Mouse (Mus musculus): ENCODE data around the gene Hist1h3f. TPM values are rescaled to one million over a fixed set of nuclear protein-coding genes. Genes with fewer than 3 reads are reported as not detected.
"Not testable (repeated sequence)": the region's sequence is repeated elsewhere in the genome, so short reads cannot be mapped to it uniquely, and the experiment has no call there.

Hist1h3f gene
- polyA plus RNA-seq, 1 experiment from 2014 or later: 1.4 TPM

DNA sequence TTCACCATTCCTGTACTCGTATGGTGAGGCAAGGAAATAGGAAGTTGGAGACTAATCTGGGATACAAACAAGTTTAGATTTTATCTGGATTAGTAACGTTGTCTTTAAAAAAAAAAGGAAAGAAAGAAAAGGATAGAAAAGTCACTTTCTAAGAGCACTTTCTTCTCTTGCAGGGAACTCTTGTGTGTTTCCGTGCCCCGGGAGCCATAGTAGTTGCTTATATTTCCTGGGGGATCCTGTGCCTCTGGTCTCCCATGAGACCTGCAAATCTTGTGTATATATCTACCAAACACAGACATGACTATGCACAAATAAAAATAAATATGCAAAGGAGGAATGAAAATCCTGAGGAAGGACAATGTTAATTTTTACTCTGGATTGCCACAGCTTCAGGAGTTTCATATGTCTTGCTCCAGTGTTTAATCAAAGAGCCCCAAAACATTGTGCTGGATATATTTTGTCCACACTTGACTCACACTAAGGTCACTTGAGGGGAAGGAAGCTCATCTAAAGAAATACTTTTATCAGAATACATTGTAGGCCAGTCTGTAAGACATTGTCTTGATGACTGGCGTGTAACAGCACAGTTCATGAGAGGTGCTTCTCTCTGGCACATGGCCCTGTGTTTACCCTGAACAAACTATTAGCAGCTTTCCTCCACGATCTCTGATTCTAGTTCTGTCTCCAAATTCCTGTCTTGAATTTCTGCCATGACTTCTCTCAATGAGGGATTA lies 33.2 kb downstream of the Hist1h3f start:
- peak overlapping the region; percentile 77 for H3K4me2 ChIP-seq
- ATAC-seq (ENCODE audit: insufficient read depth): no peak
- 29% methylated on average over 6 of the region's 6 CpGs for WGBS (ENCODE audit: insufficient replicate concordance)
- no peaks in the 10 kb centered on the region for H3K9me3 ChIP-seq (replicated peaks)
- no peaks in the 10 kb centered on the region for H3K36me3 ChIP-seq (replicated peaks)
- H3K4me3 ChIP-seq (replicated peaks): peak overlapping the region; percentile 64
- peak overlapping the region; percentile 77 for H3K9ac ChIP-seq
- no peaks in the 10 kb centered on the region for H3K27me3 ChIP-seq
- peaks cover 52% of the 10 kb centered on the region for H3K4me1 ChIP-seq (replicated peaks)
- peak overlapping the region; percentile 96 for H3K27ac ChIP-seq (replicated peaks)

- 77% methylated on average over 1 of the region's 1 CpGs for WGBS (ENCODE audit: insufficient replicate concordance)
- peaks cover 56% of the 10 kb centered on the region for H3K4me1 ChIP-seq (replicated peaks)
- H3K4me3 ChIP-seq (replicated peaks): peak overlapping the region; percentile 27
- no peaks in the 10 kb centered on the region for H3K36me3 ChIP-seq (replicated peaks)
- H3K9me3 ChIP-seq (replicated peaks): no peaks in the 10 kb centered on the region
- H3K4me2 ChIP-seq: peak overlapping the region; percentile 77
- no peak for ATAC-seq (ENCODE audit: insufficient read depth)
- H3K9ac ChIP-seq: peak overlapping the region; percentile 46
- H3K27ac ChIP-seq (replicated peaks): peak overlapping the region; percentile 96
- no peaks in the 10 kb centered on the region for H3K27me3 ChIP-seq
Observed at GRCm38 (mm10) chr13:23577835-23578234, 34.0 kb downstream of the Hist1h3f start.

DNA sequence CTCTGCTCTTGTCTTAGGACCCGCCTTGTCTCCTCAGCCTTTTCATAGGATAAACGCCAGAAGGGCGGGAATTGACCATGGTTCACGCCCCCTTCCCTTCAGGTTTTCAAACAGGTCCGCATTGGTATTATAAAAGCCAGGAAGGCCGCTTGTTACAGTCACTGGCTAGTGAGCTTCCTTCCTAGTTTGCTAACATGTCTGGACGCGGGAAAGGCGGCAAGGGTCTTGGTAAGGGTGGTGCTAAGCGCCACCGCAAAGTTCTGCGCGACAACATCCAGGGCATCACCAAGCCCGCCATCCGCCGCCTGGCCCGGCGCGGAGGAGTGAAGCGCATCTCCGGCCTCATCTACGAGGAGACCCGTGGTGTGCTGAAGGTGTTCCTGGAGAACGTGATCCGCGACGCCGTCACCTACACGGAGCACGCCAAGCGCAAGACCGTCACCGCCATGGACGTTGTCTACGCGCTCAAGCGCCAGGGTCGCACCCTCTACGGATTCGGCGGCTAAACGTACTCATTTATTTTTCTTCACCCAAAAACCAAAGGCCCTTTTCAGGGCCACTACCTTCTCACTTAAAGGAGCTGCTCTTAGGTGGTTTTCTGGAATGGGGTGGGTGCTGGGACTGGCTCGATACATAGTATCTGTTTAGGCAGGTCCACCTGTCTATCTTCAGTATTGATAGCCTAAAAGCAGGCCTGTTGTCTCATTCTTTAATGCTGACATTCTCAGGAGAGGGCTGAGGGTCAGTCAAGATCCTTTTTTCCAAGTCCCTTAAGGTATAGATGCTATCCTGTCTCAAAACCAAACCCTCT lies 37.8 kb downstream of the Hist1h3f start, which contains the start of gene Hist1h4d:
Gene Hist1h4d, plus strand, starts transcription at position 191 of the 811 bp plus-strand sequence.
- Histone ChIP-seq H3K36me3 (replicated peaks) (no peaks in the 10 kb centered on the region), H3K4me3 (replicated peaks) (peak within 1 kb of the TSS; percentile 60), H3K4me2 (peak within 1 kb of the TSS; percentile 74), H3K4me1 (replicated peaks) (peaks cover 65% of the 10 kb centered on the region), H3K27me3 (no peaks in the 10 kb centered on the region), H3K9me3 (replicated peaks) (no peaks in the 10 kb centered on the region), H3K27ac (replicated peaks) (peak within 1 kb of the TSS; percentile 97), H3K9ac (peak within 1 kb of the TSS; percentile 78)
- ATAC-seq (ENCODE audit: insufficient read depth): peak; percentile 80
- under 1% methylated on average over 43 of the region's 43 CpGs for WGBS (ENCODE audit: insufficient replicate concordance)

DNA sequence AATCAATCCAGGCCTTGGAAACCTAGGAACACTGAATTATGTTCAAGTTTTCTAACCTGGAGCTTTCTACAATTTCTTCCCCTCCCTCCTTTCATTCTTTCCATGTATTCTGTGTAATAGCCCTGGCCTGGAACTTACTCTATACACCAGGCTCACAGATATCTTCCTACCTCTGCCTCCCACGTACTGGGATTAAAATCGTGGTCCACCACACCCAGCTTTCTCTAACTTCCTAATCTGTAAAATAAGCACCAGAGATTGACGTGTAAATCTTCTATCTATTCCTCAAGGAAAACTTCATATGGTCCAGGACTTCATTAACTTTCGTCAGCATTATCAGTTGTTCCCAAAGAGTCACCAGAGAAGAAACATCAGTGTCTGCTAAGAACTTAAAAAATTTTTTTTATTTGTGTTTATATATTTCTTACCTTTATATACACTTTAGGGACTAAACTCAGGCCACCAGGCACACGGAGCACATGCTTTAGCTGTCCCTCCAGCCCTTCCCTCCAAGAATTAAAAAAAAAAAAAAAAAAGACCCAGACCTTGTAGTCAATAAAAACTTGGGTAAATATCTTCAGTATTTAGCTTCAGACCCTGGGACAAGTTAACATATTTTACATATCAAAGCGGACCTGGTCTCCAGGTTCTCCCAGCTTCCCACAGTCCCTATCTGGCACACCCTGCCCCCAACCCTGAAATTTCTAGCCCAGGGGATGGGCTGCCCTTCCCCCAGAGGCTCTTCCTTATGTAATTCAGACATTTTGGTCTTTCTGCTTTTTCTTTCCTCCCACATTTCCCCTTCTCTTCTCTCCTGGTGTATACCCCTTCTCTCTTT lies 38.6 kb downstream of the Hist1h3f start:
- no peaks in the 10 kb centered on the region for H3K27me3 ChIP-seq
- H3K4me3 ChIP-seq (replicated peaks): peak overlapping the region; percentile 60
- H3K36me3 ChIP-seq (replicated peaks): no peaks in the 10 kb centered on the region
- peaks cover 63% of the 10 kb centered on the region for H3K4me1 ChIP-seq (replicated peaks)
- ATAC-seq (ENCODE audit: insufficient read depth): peak; percentile 1; the same call in 1 of the 2 replicates
- peak overlapping the region; percentile 78 for H3K9ac ChIP-seq
- peak overlapping the region; percentile 97 for H3K27ac ChIP-seq (replicated peaks)
- peak overlapping the region; percentile 74 for H3K4me2 ChIP-seq
- H3K9me3 ChIP-seq (replicated peaks): no peaks in the 10 kb centered on the region
- 7% methylated on average over 6 of the region's 6 CpGs for WGBS (ENCODE audit: insufficient replicate concordance)

DNA sequence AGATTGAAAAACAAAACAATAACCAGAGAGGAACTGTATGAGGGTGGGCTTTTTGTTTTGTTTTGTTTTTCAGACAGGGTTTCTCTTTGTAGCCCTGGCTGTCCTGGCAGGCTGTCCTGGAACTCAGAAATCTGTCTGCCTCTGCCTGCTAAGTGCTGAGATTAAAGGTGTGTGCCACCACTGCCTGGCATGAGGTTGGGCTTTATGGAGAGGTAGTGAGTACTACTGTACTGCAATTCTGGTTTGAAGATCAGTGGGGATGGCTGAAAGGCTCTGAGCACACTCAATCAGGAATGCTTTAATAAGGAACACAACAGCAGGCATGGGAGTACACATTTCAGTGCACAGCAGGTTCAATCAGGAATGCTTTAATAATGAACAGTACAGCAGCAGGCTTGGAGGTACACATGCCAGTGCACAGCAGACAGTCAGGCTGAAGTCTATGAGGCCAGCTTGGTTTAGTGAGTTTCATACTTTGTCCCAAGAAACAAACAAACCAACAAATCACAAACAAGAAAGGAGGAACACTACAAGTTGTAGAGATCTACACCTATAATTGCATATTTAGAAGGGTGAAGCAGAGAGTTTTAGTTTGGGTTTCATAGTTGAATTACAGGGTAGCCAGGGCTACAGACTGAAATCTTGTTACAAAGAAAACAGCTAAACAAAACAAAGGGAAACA lies 39.7 kb downstream of the Hist1h3f start:
- Histone ChIP-seq H3K36me3 (replicated peaks) (no peaks in the 10 kb centered on the region), H3K4me3 (replicated peaks) (peak overlapping the region; percentile 60), H3K4me1 (replicated peaks) (peaks cover 62% of the 10 kb centered on the region), H3K9me3 (replicated peaks) (no peaks in the 10 kb centered on the region), H3K9ac (peak overlapping the region; percentile 78), H3K27me3 (no peaks in the 10 kb centered on the region), H3K4me2 (peak overlapping the region; percentile 74), H3K27ac (replicated peaks) (peak overlapping the region; percentile 97)
- no peak for ATAC-seq (ENCODE audit: insufficient read depth)

DNA sequence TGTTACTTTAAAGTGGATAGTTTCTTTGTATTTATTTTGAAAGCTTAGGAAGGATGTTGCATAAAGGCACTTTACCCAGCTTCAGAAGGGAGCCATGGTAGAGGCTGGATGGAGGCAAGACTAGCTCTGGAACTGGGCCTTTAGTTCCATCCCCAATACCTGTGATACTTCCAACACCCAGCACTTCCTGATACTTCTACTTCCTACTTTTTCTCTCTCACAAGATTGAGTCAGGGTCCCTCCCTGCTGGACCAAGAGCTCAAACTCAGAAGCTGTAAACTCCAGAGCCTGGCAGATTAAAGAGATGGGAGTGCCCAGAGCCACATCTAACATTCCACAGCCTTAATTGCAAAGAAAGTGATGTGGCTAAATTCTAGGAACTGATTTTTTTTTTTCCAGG lies 40.5 kb downstream of the Hist1h3f start:
- H3K27ac ChIP-seq (replicated peaks): peak overlapping the region; percentile 97
- no peaks in the 10 kb centered on the region for H3K36me3 ChIP-seq (replicated peaks)
- H3K9me3 ChIP-seq (replicated peaks): no peaks in the 10 kb centered on the region
- peak overlapping the region; percentile 60 for H3K4me3 ChIP-seq (replicated peaks)
- H3K4me1 ChIP-seq (replicated peaks): peaks cover 63% of the 10 kb centered on the region
- no peak for ATAC-seq (ENCODE audit: insufficient read depth)
- H3K9ac ChIP-seq: peak overlapping the region; percentile 78
- peak overlapping the region; percentile 74 for H3K4me2 ChIP-seq
- no peaks in the 10 kb centered on the region for H3K27me3 ChIP-seq

DNA sequence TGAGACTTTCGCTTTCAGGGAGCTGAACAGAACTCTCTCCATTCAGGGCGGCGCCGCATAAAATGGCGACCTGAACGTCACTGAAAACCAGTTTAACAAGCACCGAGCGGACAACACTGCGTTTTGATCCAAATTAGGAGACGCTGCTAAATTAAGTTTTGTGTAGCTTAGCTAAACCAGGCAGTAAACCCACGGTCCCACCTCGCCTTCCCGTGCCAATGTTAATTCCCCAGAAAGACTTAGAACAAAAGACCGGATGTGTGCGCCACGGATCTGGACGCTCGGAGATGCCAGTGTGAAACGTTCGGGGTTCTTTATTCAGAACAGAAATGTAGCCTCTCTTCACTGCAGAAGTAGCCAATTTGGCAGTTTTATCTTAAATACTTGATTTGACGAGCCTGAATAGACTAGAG lies 41.2 kb downstream of the Hist1h3f start:
- H3K36me3 ChIP-seq (replicated peaks): no peaks in the 10 kb centered on the region
- peak overlapping the region; percentile 78 for H3K9ac ChIP-seq
- peak overlapping the region; percentile 60 for H3K4me3 ChIP-seq (replicated peaks)
- peaks cover 61% of the 10 kb centered on the region for H3K4me1 ChIP-seq (replicated peaks)
- under 1% methylated on average over 21 of the region's 21 CpGs for WGBS (ENCODE audit: insufficient replicate concordance)
- H3K27me3 ChIP-seq: no peaks in the 10 kb centered on the region
- H3K27ac ChIP-seq (replicated peaks): peak overlapping the region; percentile 97
- ATAC-seq (ENCODE audit: insufficient read depth): peak; percentile 3
- H3K9me3 ChIP-seq (replicated peaks): no peaks in the 10 kb centered on the region
- peak overlapping the region; percentile 74 for H3K4me2 ChIP-seq

- peak; percentile 75 for ATAC-seq (ENCODE audit: insufficient read depth)
- peak overlapping the region; percentile 97 for H3K27ac ChIP-seq (replicated peaks)
- peaks cover 55% of the 10 kb centered on the region for H3K4me1 ChIP-seq (replicated peaks)
- peak overlapping the region; percentile 60 for H3K4me3 ChIP-seq (replicated peaks)
- WGBS (ENCODE audit: insufficient replicate concordance): under 1% methylated on average over 23 of the region's 36 CpGs
- H3K27me3 ChIP-seq; H3K36me3 ChIP-seq (replicated peaks); H3K9me3 ChIP-seq (replicated peaks): not testable (repeated sequence)
- peak overlapping the region; percentile 78 for H3K9ac ChIP-seq
- peak overlapping the region; percentile 74 for H3K4me2 ChIP-seq
Observed at GRCm38 (mm10) chr13:23585442-23586098, 41.7 kb downstream of the Hist1h3f start.

DNA sequence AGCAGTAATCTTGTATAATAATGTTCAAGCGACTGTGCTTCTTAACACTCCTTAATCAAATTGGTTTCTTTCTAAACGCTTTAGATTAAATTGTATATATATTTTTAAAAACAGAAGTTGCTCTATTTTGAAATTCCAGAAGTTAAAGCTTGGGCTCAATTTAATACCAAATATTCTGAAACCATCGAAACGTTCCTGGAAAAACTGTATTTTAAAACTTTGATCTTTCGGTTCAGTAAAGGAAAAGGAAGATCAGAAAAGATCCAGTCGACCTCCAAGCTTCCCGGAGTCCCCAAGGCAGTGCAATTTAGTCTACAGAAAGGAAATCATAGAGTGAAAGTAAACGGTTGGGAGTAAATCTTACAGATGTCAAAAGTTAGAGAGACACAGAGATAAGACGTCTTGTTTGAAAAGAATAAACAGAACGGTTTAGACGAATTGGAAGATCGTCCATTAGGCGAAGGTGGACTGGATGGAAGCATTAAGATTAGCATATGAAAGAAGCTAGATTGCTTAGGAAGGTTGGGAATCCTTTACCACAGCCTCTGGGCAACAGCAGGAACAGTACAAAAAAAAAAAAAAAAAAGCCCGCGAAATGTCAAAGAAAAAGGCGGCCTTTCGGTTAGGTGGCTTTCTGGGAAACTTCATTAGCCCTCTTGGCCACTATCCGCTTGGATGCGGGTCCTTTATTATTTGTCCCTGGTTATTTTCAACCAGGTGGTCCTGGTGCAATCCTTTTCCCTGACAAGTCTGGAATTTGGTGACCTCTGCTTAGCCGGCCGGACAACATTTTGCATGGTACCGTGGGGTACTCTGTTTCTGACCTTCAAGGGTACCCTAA lies 42.5 kb downstream of the Hist1h3f start:
- Histone ChIP-seq H3K9ac (peak overlapping the region; percentile 66), H3K27me3 (no peaks in the 10 kb centered on the region), H3K27ac (replicated peaks) (peak overlapping the region; percentile 97), H3K9me3 (replicated peaks) (no peaks in the 10 kb centered on the region), H3K4me2 (peak overlapping the region; percentile 74), H3K4me1 (replicated peaks) (peaks cover 48% of the 10 kb centered on the region), H3K4me3 (replicated peaks) (peak overlapping the region; percentile 60), H3K36me3 (replicated peaks) (no peaks in the 10 kb centered on the region)
- WGBS (ENCODE audit: insufficient replicate concordance): 3% methylated on average over 22 of the region's 22 CpGs
- ATAC-seq (ENCODE audit: insufficient read depth): no peak

Data from liver, embryonic 15.5 days (tissue).